Mouse (Mus musculus) cerebellum, adult 11-12 months (tissue): Measurements from ENCODE around the gene Fam184b.
"Not testable (repeated sequence)": the region's sequence is repeated elsewhere in the genome, so short reads cannot be mapped to it uniquely, and the experiment has no call there.

Source experiments
- DNase-seq: peaks from one replicate; pipeline ENCODE4 v3.0.0; 2022

Gene Fam184b

GRCm38 (mm10) chr5:45638806-45639714 lies at the start of gene Fam184b:
Fam184b (minus strand) TSS chr5:45639614.
- DNase-seq: peak; percentile 82

GRCm38 (mm10) chr5:45689152-45689551 lies 49.7 kb upstream of the Fam184b start:
- no peak for DNase-seq

DNA sequence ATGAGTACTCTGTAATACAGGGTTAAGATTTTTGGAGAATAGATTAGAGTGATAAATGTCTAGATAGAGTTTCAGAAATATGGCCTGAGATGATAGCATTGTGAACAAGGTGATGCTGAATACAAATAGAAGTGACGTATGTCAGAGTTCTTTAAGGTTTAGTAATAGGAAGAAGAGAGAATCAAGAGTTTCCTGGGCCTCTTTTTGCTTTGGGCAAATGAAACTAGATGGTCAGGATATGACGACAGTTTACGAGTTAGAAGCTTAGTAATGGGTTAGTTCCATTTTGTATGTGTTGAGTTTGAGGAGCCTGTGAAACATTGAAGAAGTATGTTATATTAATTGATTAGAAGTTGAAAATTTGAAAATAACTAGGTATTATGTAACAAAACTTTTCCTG lies 46.8 kb upstream of the Fam184b start:
- DNase-seq: no peak

- DNase-seq: no peak
Observed at GRCm38 (mm10) chr5:45685243-45685642, 45.8 kb upstream of the Fam184b start.

- DNase-seq: no peak
Observed at GRCm38 (mm10) chr5:45683388-45683787, 44.0 kb upstream of the Fam184b start.

DNA sequence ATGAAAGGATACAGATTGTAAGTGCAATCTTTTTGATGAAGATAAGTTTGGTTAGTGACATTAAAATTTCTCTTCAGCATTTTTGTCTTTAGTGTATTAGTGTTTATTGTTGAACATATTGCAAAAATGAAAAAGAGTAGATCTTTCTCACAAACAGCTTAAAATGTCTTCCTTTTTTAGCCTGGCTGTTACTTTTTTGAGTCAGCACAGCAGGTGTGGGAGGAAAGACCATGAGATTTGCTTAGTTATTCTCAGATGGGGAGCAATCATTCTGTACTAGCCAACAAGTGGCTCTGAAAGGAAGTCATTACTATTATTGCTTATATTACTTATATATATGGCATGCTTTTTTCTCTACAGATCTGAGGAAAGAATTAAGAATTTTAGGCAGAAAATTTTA lies 40.5 kb upstream of the Fam184b start:
- no peak for DNase-seq

DNA sequence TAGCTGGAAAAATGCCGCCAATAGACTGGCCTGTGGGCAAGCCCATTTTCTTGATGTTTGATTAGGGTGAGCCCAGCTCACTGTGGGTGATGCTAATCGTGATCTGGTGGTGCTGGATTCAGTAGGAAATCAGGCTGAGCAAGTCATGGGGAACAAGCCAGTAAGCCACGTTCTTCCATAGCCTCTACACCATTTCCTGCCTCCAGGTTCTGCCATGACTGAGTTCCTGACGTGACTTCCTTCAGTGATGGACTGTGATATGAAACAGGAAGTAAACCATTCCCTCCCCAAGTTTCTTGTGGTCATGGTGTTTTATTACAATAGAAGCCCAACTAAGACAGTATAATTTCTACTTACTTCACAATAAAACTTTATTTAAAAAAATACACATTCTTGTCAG lies 38.2 kb upstream of the Fam184b start:
- DNase-seq: no peak

GRCm38 (mm10) chr5:45675032-45675431 lies 35.6 kb upstream of the Fam184b start:
- no peak for DNase-seq

DNA sequence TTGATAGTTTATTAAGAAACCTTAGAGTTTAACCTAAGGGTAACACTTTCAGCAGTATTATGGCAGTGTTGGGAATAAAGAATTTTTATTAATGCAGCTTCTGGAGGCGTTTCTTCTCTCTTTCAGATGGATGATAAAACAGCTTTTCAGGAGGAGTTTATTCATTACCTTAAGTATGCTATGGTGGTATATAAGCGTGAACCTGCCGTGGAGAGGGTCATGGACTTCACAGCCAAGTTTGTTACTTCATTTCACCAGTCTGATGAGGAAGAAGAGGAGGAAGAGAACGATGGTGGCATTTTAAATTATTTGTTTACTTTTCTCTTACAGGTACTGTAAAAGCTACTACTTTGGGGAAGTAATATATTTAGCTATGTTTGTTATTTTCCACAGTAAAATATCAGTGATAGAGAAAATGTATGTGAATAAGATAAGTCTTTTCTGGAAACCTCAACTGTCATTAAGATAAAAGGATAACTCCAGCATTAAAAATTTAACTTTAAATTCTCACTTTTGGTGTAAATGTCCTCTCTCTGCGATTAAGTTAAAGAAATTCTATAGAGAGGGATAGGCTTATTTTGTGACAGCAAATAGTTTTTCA lies 31.6 kb upstream of the Fam184b start:
- DNase-seq: no peak

GRCm38 (mm10) chr5:45670280-45670670 lies 30.9 kb upstream of the Fam184b start:
- no peak for DNase-seq

GRCm38 (mm10) chr5:45669598-45670279 lies 30.3 kb upstream of the Fam184b start, which contains the start of gene Ncapg:
Ncapg (plus strand) TSS chr5:45669919.
- peak; percentile 98 for DNase-seq

DNA sequence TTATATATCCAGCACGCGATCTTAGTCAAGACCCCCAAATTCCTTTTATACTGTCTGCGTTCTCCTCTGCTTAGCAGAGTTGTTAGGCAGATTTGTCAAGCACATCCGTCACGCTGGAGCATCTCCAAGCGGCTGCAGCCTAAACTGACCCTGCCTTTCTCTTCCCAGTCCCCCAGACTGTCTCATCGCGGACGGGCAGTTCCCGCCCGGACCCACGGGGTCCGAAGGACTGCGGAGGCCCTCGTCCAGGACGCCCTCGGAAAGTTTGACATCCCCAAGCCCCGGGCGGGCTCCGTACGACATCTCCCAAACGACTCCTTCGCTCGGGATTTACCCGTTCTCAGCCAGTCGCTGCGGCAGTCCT lies 29.8 kb upstream of the Fam184b start:
- no peak for DNase-seq

DNA sequence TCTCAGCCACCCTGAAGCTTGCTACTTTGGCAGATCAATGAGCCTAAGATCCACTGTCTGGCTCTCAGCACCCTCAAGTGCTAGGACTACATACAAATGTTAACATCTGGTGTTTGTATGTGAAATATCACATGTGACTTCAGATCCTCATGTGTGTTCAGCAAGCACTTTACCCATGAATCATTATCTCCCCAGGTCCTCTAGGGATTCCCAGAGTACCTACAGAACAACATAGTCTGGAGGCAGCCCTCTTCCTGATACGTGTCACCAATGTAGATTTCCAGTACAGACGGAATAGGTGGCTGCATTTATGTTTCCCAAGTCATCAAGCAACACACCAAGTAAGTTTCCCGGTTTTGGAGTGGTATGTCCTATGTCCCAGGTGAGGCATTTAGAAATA lies 29.4 kb upstream of the Fam184b start:
- DNase-seq: peak; percentile 4

GRCm38 (mm10) chr5:45668324-45668723 lies 28.9 kb upstream of the Fam184b start:
- no peak for DNase-seq

GRCm38 (mm10) chr5:45658406-45658805 lies 19.0 kb upstream of the Fam184b start:
- DNase-seq: not testable (repeated sequence)

- no peak for DNase-seq
Observed at GRCm38 (mm10) chr5:45651026-45651703, 11.8 kb upstream of the Fam184b start.

- DNase-seq: peak; percentile 20
Observed at GRCm38 (mm10) chr5:45639715-45640092, 290 bp upstream of the Fam184b start.

DNA sequence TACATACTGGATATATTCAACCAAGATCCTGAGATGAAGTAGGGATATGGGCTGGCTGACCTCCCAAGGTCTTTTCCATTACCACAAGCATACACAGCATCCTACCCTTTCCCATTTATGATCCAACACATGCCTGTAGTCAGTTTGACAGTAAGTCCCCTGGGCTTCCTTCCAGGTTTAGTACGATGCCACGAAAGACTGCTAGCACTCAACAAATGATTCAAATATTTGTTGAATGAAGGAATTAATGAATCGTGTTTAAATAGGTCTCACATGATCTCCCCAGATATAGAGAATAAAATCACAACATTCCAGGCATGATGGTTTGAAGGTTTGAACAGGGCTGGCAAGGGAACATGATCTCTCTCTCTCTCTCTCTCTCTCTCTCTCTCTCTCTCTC lies 1.0 kb downstream of the Fam184b start:
- peak; percentile 25 for DNase-seq

DNA sequence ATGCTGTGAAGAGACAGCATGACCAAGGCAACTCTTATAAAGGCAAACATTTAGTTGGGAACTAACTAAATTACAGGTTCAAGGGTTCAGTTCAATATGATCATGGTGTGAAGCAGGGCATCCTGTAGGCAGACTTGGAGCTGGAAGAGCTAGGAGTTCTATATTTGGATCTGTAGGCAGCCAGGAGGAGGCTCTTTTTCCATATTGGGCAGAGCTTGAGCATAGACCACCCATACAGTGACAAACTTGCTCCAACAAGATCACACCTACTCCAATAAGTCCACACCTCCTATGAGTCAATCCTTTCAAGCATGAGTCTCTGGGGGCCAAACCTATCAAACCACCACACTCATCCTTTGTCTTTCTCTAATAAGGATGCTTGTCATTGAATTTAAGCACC lies 9.9 kb downstream of the Fam184b start:
- DNase-seq: no peak

DNA sequence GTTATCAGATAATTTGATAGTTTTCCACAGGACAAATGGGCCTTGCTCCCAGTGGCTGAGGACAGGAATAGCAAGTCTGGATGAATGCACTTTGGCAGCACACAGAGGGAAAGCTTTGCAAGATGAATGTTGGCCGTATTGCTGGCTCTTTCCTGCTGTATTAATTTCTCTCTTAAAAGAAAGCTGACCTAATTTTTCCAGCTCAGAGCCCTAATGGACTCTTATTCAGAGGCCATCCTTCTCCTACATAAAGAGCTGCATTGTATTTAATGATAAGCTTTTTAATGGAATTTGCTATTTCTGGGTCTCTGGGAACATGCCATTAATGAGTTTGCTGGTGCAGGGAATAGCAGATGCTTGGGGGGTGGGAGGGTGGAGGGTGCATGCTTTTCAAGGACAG lies 11.6 kb downstream of the Fam184b start:
- DNase-seq: peak; percentile 57

GRCm38 (mm10) chr5:45621511-45621910 lies 17.9 kb downstream of the Fam184b start:
- no peak for DNase-seq

GRCm38 (mm10) chr5:45599056-45599455 lies 40.4 kb downstream of the Fam184b start:
- DNase-seq: no peak

DNA sequence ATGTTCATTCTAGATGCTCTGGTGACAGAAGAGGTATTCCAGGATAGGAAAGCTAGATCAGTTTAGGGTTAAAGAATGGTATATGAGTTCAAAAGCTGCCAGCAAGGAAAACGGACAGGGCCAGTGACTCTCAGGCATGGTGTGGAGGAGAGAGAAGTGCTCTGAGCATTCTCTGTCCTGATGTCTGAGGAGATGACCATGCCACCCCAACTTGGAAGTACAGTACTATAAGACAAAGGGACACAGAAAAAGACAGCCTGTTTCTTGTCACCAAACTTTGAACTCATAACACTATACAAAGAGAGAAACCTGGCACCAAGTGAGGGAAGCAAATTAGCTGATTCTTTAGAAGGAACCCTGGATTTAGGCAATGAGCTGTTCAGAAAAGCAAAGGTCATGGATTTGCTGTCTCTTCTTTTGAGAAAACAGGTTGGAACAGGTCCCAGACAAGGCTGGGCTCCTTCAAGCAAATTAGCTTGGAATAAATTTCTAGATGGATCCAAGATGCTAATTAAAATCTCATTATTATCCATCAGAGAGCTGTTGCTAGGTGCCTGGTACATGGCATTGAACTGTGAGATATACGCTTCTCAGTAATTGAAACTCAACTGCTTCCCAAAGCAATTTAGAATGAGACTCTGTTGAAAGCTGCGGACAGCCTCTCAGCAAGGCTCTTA lies 43.9 kb downstream of the Fam184b start:
- DNase-seq: no peak
